16 mouse cellular contexts compared by ENCODE assay signal in genomic region chr10:95722203-95722611, GRCm38 (mm10). TPM values are rescaled to one million over a fixed set of nuclear protein-coding genes. Genes with fewer than 3 reads are reported as not detected.
DNase-seq lines count a peak whose midpoint lies in the region; ATAC-seq and TF ChIP-seq lines count a peak whose summit lies in the region.
"Had no signal": no experiment of that assay in that cellular context is flagged by ENCODE, and none has a peak within 500 bp of the region (broad histone marks: within the 10 kb centered on the region; RNA-seq: fewer than 3 reads in every experiment).

No protein-coding gene starts in this region.

- no peaks in the 10 kb centered on the region for H3K9me3 ChIP-seq in kidney, postnatal 0 days (replicated peaks; ENCODE audit: low read length)
- H3K9me3 ChIP-seq: stomach, embryonic 15.5 days had no signal

- H3K27me3 ChIP-seq in kidney, postnatal 0 days (ENCODE audit: insufficient read depth, low read length) = no peaks in the 10 kb centered on the region
- H3K27me3 ChIP-seq: stomach, embryonic 15.5 days had no signal

- peak; percentile 39 for DNase-seq in embryo, embryonic 11 days
- no peak for DNase-seq in embryo, embryonic 9.5 days (ENCODE audit: extremely low spot score)
- peak; percentile 58 for DNase-seq in c-Kit-positive CD71-positive TER-119-negative erythroid progenitor cells, embryonic 14.5 days (ENCODE audit: low read depth)
- DNase-seq in kidney, postnatal 0 days (ENCODE audit: low spot score) = no peak
- no peak for DNase-seq in right cerebral cortex, postnatal 36 days (ENCODE audit: low spot score in 2 of 2)
- no peak for DNase-seq in thymus, adult 18-20 months
- no peak for DNase-seq in retina, postnatal 1 day
- DNase-seq: gastrocnemius, postnatal 36 days; heart, postnatal 4 days; lung, adult 18-20 months; midbrain, embryonic 14.5 days had no signal

- WGBS in kidney, postnatal 0 days = 54% methylated on average over 10 of the region's 10 CpGs

- TF ChIP-seq CTCF in kidney, postnatal 0 days (IDR thresholded peaks at IDR 0.05; ENCODE audit: low read depth) = no peak

- no peak overlapping the region for H3K4me3 ChIP-seq in kidney, postnatal 0 days (replicated peaks; ENCODE audit: low read depth, low read length)
- H3K4me3 ChIP-seq: erythroblast, embryonic 14.5 days; stomach, embryonic 15.5 days had no signal

- no peak overlapping the region for H3K4me2 ChIP-seq in kidney, postnatal 0 days (ENCODE audit: low read length)
- H3K4me2 ChIP-seq: stomach, embryonic 15.5 days had no signal

- no peak overlapping the region for H3K9ac ChIP-seq in kidney, postnatal 0 days (ENCODE audit: low read depth, low read length)
- H3K9ac ChIP-seq: stomach, embryonic 15.5 days had no signal

- 0 out of 2 replicates have a peak, but pooled peaks cover 5% of the 10 kb centered on the region for H3K4me1 ChIP-seq in kidney, postnatal 0 days (replicated peaks; ENCODE audit: insufficient read depth, low read length)

- no peak for ATAC-seq in kidney, postnatal 0 days (replicated peaks; ENCODE audit: low FRiP score, low read depth)
- peak; percentile 63 for ATAC-seq in megakaryocyte, adult 5-6 weeks (ENCODE audit: poor library complexity, severe bottlenecking)
- ATAC-seq: CD4-positive, CD25-positive, alpha-beta regulatory T cell, adult 4 months had no signal

- no peaks in the 10 kb centered on the region for H3K36me3 ChIP-seq in kidney, postnatal 0 days (ENCODE audit: insufficient read depth, low read length)
- H3K36me3 ChIP-seq: stomach, embryonic 15.5 days had no signal

- 0 out of 2 replicates have a peak overlapping the region, but pooled peaks have one; percentile 31 for H3K27ac ChIP-seq in kidney, postnatal 0 days
- H3K27ac ChIP-seq: stomach, embryonic 15.5 days had no signal

RNA-seq across cellular contexts. Expression of gene Anapc15-ps, which starts 49.0 kb away (rescaled TPM):
- polyA plus RNA-seq in kidney, postnatal 0 days (2015; fragmentation: Nextera tagmentation; extraction: Ambion mirVana) = not detected in 2 replicates
- total RNA-seq in megakaryocyte, adult 5-6 weeks (2015) = 0.52 TPM in 1 of 2 replicates, not detected in the other
- not detected in 2 replicates for total RNA-seq in megakaryocyte, adult 5-6 weeks (2017)
- total RNA-seq: gastrocnemius, postnatal 36 days; heart, postnatal 4 days; layer of hippocampus, adult 8-10 months had no signal
- polyA plus RNA-seq: CD4-positive, CD25-positive, alpha-beta regulatory T cell, adult 4 months; erythroblast, embryonic 14.5 days; midbrain, embryonic 14.5 days had no signal

Comparison
In these comparisons a context has a peak if more than half of its experiments do, and no peak if none do; other contexts are left out.
1. DNase-seq: peak in embryo, embryonic 11 days (single experiment) and c-Kit-positive CD71-positive TER-119-negative erythroid progenitor cells, embryonic 14.5 days (single experiment); none in embryo, embryonic 9.5 days (single experiment), kidney, postnatal 0 days (single experiment), right cerebral cortex, postnatal 36 days (0 of 2), thymus, adult 18-20 months (0 of 2) and retina, postnatal 1 day (single experiment).